Mouse (Mus musculus) heart, postnatal 0 days (tissue): ENCODE results near the gene Dennd1a. TPM values are rescaled to one million over a fixed set of nuclear protein-coding genes. Genes with fewer than 3 reads are reported as not detected.

Source experiments
- ATAC-seq: fragments of 200-750 bp; cut with Nextera tagmentation; 2 replicates; pipeline ENCODE4 v1.8.0; 2017; ENCODE audit warnings: low read depth, moderate number of reproducible peaks, moderate library complexity; ENCODE audit not compliant: insufficient read depth
- DNase-seq: peaks from one replicate; pipeline ENCODE4 v3.0.0-alpha.2; 2016; ENCODE audit warnings: low spot score
- H3K27ac ChIP-seq: fragments of 300-500 bp; sonication (generic); 2 replicates; pipeline ENCODE4 v1.5.1; 2014; ENCODE audit warnings: low read depth, mild to moderate bottlenecking
- H3K27me3 ChIP-seq: fragments of 300-500 bp; sonication (generic); 2 replicates; pipeline ENCODE4 v1.6.1; 2014; ENCODE audit warnings: low read length, mixed read lengths; ENCODE audit not compliant: control insufficient read depth, insufficient read depth
- H3K36me3 ChIP-seq: fragments of 300-500 bp; sonication (generic); replicated peaks from 2 replicates; pipeline ENCODE4 v1.6.1; 2014; ENCODE audit warnings: low read length, mixed read lengths; ENCODE audit not compliant: control insufficient read depth, insufficient read depth
- H3K4me1 ChIP-seq: fragments of 300-500 bp; sonication (generic); 2 replicates; pipeline ENCODE4 v1.6.1; 2014; ENCODE audit warnings: antibody characterized with exemption; ENCODE audit not compliant: control insufficient read depth, insufficient read depth
- H3K4me2 ChIP-seq: fragments of 300-500 bp; sonication (generic); 2 replicates; pipeline ENCODE4 v1.6.1; 2014; ENCODE audit warnings: low read depth, mild to moderate bottlenecking, low read length, moderate library complexity
- H3K4me3 ChIP-seq: fragments of 300-500 bp; sonication (generic); 2 replicates; pipeline ENCODE4 v1.5.1; 2014; ENCODE audit warnings: low read depth, low read length
- H3K9ac ChIP-seq: fragments of 300-500 bp; sonication (generic); replicated peaks from 2 replicates; pipeline ENCODE4 v1.6.1; 2014; ENCODE audit warnings: low read depth, low read length, mixed read lengths
- H3K9me3 ChIP-seq: fragments of 300-500 bp; sonication (generic); replicated peaks from 2 replicates; pipeline ENCODE4 v1.6.1; 2016; ENCODE audit warnings: low read length; ENCODE audit not compliant: control insufficient read depth
- CTCF ChIP-seq: IDR thresholded peaks from 2 replicates; pipeline ENCODE4 v1.5.1; 2016; ENCODE audit warnings: antibody characterized with exemption, control low read depth, low read depth
- EP300 ChIP-seq: IDR thresholded peaks from 2 replicates; pipeline ENCODE4 v1.6.1; 2016; ENCODE audit warnings: antibody characterized with exemption, low read depth
- WGBS: fragments of 180-500 bp; shearing (Covaris S2); extraction: QIAGEN DNeasy Blood & Tissue Kit; methylation state at CpG from one replicate; pipeline ENCODE4 v1.1.7; 2014; 5-methylcytosine and 5-hydroxymethylcytosine counted together
- polyA plus RNA-seq: library from polyadenylated mRNA; unstranded; fragments of >200 nt; fragmentation: Nextera tagmentation; extraction: Ambion mirVana; gene quantifications from 2 replicates; pipeline ENCODE4 v1.2.1, GENCODE M21; 2015
- total RNA-seq: library from RNA; depleted of rRNA; stranded (reverse); fragments of >200 nt; gene quantifications from 2 replicates; pipeline ENCODE4 v1.2.3, GENCODE M21; 2014; ENCODE audit warnings: low replicate concordance

Gene Dennd1a
- total and polyA plus RNA-seq, 2 experiments from 2014 or later = 5.7 to 15.8 TPM

DNA sequence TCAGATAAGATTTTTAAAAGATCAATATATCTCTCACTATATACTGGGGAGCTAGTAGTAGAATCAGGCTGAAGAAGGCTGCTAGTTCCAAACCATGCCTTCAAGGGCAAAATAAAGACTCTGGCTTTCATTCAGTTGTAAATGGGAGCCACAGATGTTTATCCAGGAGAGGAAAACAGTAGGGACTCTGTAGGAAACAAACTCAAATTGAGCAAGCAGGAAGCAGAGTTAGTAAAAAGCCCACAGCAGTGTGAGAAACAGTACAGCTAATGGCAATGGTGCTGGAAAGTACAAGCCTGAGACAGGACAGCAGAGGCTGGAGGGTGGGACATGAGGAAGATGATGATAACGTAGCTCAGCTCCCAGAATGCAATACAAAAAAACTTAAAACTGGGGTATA lies 103.3 kb downstream of the Dennd1a start:
- no peak for TF ChIP-seq EP300
- TF ChIP-seq CTCF = no peak
- Histone ChIP-seq H3K9me3 (no peaks in the 10 kb centered on the region), H3K4me3 (no peak overlapping the region), H3K27me3 (no peaks in the 10 kb centered on the region), H3K36me3 (no peaks in the 10 kb centered on the region), H3K27ac (no peak overlapping the region), H3K4me1 (no peaks in the 10 kb centered on the region), H3K4me2 (no peak overlapping the region), H3K9ac (no peak overlapping the region)
- no peak for ATAC-seq
- no peak for DNase-seq
- WGBS = 82% methylated on average over 1 of the region's 1 CpGs

DNA sequence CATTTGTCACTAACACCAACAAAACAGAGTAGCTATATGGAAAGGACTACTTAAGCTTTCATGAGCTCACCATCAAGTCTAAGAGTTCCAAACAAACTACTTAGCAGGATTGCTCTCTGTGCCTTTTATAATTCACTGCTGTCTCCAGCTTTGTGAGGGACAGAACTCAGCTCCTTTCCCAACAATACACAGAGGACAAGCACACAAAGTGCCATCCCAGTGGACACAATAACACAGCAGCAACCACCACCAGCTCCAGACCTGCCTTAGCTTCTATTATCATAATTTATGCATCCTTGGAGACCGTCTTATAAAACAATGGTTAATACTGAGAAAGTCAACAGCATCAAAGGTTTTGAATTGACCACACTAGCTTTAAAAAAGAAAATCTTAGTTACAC lies 104.9 kb downstream of the Dennd1a start:
- 86% methylated on average over 1 of the region's 1 CpGs for WGBS
- ATAC-seq = no peak
- H3K4me1 ChIP-seq = peaks cover 2% of the 10 kb centered on the region; the same call in 1 of the 2 replicates

DNA sequence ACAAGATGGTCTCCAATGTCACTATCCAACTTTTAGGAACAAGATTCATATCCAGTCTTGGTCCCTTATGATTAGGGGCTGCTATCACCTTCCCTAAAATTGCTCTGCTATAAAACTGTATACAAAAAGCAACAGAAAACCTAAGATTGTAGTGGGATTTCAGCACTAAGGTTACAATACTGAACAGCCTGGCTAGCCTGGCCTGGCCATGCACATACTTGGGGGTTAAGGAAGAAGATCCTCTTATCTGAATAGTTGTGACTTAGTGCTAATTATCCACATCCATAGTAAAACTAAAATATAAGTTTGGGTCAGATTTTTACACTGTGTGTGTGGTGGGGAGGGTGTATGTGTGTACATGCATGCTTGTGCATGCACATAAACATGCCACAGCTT lies 109.6 kb downstream of the Dennd1a start:
- DNase-seq (no peak), ATAC-seq (no peak)
- H3K27me3 ChIP-seq = no peaks in the 10 kb centered on the region
- peaks cover 8% of the 10 kb centered on the region; the same call in 1 of the 2 replicates for H3K4me1 ChIP-seq
- H3K36me3 ChIP-seq = no peaks in the 10 kb centered on the region
- no peak overlapping the region for H3K4me2 ChIP-seq
- H3K9ac ChIP-seq = no peak overlapping the region
- H3K27ac ChIP-seq = no peak overlapping the region
- no peaks in the 10 kb centered on the region for H3K9me3 ChIP-seq
- no peak for TF ChIP-seq EP300
- no peak overlapping the region for H3K4me3 ChIP-seq

More for the DNA sequence above, 104.9 kb downstream of the Dennd1a start:
- no peak overlapping the region for H3K4me3 ChIP-seq
- H3K9me3 ChIP-seq = no peaks in the 10 kb centered on the region
- no peak overlapping the region for H3K4me2 ChIP-seq
- H3K9ac ChIP-seq = no peak overlapping the region
- no peaks in the 10 kb centered on the region for H3K36me3 ChIP-seq
- no peak for DNase-seq
- TF ChIP-seq CTCF = no peak
- TF ChIP-seq EP300 = no peak
- H3K27me3 ChIP-seq = no peaks in the 10 kb centered on the region
- no peak overlapping the region for H3K27ac ChIP-seq

DNA sequence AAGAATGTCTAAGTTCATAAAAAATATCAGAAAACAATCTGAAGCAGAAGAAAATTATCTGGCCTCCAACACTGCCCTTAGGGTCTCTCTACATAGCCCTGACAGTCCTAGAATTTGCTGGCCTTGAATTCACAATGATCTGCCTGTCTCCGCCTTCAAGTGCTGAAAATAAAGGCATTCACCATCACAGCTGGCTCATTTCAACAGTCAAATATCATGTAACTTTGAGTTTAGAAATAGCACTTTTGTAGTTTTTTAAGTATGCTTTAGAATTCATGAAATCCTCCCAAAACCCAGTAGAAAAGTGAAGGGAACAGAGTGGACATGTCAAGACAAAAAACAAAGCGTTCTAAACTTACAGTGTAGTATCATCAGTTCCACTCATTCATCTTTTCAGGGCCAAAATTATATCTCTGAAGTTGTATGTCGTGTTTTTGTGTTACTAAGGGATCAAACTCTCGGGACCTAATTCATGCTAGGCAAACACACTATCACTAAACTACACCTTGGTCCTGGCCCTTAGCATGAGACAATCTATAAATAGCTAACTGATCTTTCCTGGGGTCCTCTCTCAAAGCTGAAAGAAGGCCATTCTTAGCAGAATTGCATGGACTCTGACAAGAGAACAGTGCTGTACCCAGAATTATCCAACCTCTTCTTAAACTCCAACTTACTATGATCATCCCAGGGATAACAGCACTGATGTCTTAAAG lies 110.2 kb downstream of the Dennd1a start:
- 41% methylated on average over 4 of the region's 4 CpGs for WGBS
- H3K4me1 ChIP-seq = peaks cover 8% of the 10 kb centered on the region; the same call in 1 of the 2 replicates
- H3K4me3 ChIP-seq = no peak overlapping the region
- DNase-seq = no peak
- no peaks in the 10 kb centered on the region for H3K36me3 ChIP-seq
- no peaks in the 10 kb centered on the region for H3K9me3 ChIP-seq
- no peak overlapping the region for H3K27ac ChIP-seq
- H3K9ac ChIP-seq = no peak overlapping the region
- H3K4me2 ChIP-seq = no peak overlapping the region
- ATAC-seq = no peak
- no peaks in the 10 kb centered on the region for H3K27me3 ChIP-seq
- no peak for TF ChIP-seq CTCF
- no peak for TF ChIP-seq EP300

DNA sequence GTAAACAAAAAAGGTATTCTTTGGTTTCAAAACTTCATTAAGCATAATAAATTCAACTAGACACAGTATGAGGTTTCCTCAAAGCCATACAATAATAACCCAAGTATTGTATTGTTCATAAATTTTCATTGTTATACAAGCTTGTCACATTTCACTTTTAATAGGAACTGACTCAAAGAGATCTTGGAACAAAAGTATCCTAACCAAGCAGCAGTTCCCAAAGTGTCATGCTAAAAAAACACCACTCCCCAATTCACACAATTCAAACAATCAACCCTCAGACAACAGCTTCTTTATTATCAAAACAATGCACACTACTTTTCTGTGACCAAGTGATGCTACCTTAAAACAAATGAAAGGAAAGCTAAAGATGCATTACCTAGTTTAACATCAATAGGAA lies 111.9 kb downstream of the Dennd1a start:
- H3K4me3 ChIP-seq = no peak overlapping the region
- H3K9me3 ChIP-seq = no peaks in the 10 kb centered on the region
- DNase-seq (no peak), ATAC-seq (no peak)
- H3K4me2 ChIP-seq = no peak overlapping the region
- no peak overlapping the region for H3K9ac ChIP-seq
- no peaks in the 10 kb centered on the region for H3K36me3 ChIP-seq
- H3K27me3 ChIP-seq = no peaks in the 10 kb centered on the region
- no peak overlapping the region for H3K27ac ChIP-seq
- TF ChIP-seq EP300 (no peak), CTCF (no peak)
- H3K4me1 ChIP-seq = peaks cover 8% of the 10 kb centered on the region; the same call in 1 of the 2 replicates

DNA sequence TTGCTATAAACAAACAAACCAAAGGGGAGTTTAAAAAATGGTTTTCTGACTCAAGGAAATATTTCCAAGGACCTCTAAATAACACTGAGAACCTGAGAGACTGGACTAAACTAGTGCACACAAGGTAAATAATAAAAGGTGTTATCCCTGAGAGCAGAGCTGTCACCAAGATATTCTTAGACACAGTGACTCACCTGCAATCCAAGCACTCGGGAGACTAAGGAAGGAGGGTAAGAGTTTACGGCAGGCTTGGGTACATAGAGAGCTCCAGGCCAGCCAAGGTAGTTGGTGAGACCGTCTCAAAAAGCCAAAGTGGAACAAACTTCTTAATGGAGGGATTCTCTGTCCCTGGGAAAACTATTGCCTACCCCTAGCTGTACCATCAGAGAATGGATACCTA lies 118.6 kb downstream of the Dennd1a start:
- H3K4me3 ChIP-seq = no peak overlapping the region
- H3K9ac ChIP-seq = no peak overlapping the region
- H3K4me2 ChIP-seq = no peak overlapping the region
- H3K27ac ChIP-seq = no peak overlapping the region
- no peaks in the 10 kb centered on the region for H3K36me3 ChIP-seq
- peaks cover 3% of the 10 kb centered on the region; the same call in 1 of the 2 replicates for H3K4me1 ChIP-seq
- H3K9me3 ChIP-seq = no peaks in the 10 kb centered on the region
- 59% methylated on average over 3 of the region's 3 CpGs for WGBS
- DNase-seq = no peak
- no peaks in the 10 kb centered on the region for H3K27me3 ChIP-seq
- TF ChIP-seq EP300 (no peak), CTCF (no peak)
- no peak for ATAC-seq
